Mouse (Mus musculus): ENCODE results near the gene Msmp. TPM values are rescaled to one million over a fixed set of nuclear protein-coding genes. Genes with fewer than 3 reads are reported as not detected.

The Msmp gene
- polyA plus RNA-seq, 1 experiment from 2014 or later = not detected

DNA sequence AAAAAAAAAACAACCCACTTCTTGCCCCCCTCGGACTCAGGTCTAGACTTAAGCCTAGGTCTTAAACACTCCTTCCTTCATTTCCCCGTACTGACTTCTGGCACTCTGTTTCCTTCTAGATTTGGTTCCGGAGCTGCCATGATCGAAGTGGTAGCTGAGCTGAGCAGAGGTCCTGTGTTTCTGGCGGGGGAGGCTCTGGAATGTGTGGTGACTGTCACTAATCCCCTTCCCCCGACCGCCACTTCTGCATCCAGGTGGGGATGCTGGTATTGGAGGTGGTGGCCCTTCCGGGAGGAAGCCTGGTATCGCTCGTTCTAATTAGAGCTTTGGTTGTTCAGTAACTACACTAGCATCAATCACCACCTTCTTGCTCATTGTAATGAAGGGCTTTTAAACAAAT lies 5.0 kb downstream of the Msmp start:
- H3K4me2 ChIP-seq (ENCODE audit: low read length) = peak overlapping the region; percentile 95
- H3K4me3 ChIP-seq (ENCODE audit: control insufficient read depth in 1 of 2, insufficient read depth in 1 of 2, low read depth in 1 of 2, low read length in 2 of 2) = peak overlapping the region; percentile 86 to 88
- peak overlapping the region; percentile 78 to 91; a peak in 3 of 4 replicates for H3K27ac ChIP-seq (replicated peaks in 1 of 2; ENCODE audit: control insufficient read depth in 1 of 2, insufficient read depth in 1 of 2, low read depth in 2 of 2, low read length in 2 of 2)
- H3K9ac ChIP-seq (ENCODE audit: low read length) = peak overlapping the region; percentile 80
- ATAC-seq (ENCODE audit: insufficient number of reproducible peaks, insufficient read depth, low FRiP score, low read depth) = no peak
- H3K36me3 ChIP-seq (ENCODE audit: control insufficient read depth, insufficient read depth, low read length) = peaks cover 54% of the 10 kb centered on the region
- H3K4me1 ChIP-seq (ENCODE audit: control insufficient read depth in 2 of 2, insufficient read depth in 2 of 2, low read length in 2 of 2) = peaks cover 14 to 30% of the 10 kb centered on the region in 2 experiments
- no peaks in the 10 kb centered on the region for H3K9me3 ChIP-seq (ENCODE audit: control insufficient read depth, low read length)
- 4% methylated on average over 10 of the region's 10 CpGs for WGBS
- H3K27me3 ChIP-seq (ENCODE audit: control insufficient read depth, insufficient read depth, low read length) = no peaks in the 10 kb centered on the region

DNA sequence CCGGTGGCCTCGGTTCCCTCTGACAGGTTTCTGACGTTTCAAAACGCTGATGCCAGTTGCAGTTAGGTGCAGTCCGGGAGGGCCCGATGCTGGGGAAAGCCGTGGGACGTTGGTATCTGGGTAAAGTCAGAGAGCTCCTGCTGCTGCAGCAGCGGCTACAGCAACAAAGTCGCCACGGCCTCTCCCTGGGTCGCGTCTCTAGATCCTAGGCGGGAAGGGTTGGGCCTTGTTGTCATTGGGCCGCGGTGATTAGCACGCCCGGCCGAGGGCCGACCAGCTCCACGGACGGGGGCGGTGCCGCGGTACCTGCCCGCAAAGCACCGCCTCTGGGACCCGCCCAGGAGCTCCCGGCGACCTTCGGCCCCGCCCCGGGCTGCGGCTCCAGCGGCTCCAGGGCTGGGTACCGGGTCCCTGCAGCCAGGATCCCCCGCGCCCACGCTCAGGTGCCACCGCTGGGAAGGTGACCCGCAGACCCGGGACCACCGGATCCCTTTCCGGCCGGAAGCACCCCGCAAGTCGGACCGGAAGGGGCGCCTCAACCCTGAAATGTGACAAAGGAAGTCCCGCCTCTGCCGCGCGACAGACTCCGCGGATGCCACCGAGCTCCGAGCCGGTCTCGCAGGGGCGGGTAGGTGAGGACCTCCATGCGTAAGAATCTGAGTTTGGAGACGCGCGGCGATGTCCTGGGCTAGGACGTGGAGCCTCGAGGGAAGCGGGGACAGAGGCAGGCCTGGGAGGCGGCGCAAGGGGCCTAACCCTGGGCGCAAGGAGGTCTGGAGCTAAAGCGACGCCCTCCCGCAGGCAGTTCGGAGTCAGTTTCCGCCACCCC lies 5.7 kb downstream of the Msmp start, which contains the start of the genes Rgp1 and Gba2:
Rgp1 (plus strand) TSS at position 340 of the 829 bp plus-strand sequence.
Gba2 (minus strand) TSS at position 498 of the 829 bp plus-strand sequence.
- H3K4me2 ChIP-seq (ENCODE audit: low read length) = peak within 1 kb of the TSS; percentile 95
- H3K9ac ChIP-seq (ENCODE audit: low read length) = peak within 1 kb of the TSS; percentile 80
- H3K27me3 ChIP-seq (ENCODE audit: control insufficient read depth, insufficient read depth, low read length) = no peaks in the 10 kb centered on the region
- H3K4me1 ChIP-seq (ENCODE audit: control insufficient read depth in 2 of 2, insufficient read depth in 2 of 2, low read length in 2 of 2) = peaks cover 14 to 30% of the 10 kb centered on the region in 2 experiments
- peak within 1 kb of the TSS; percentile 78 to 91 for H3K27ac ChIP-seq (replicated peaks in 1 of 2; ENCODE audit: control insufficient read depth in 1 of 2, insufficient read depth in 1 of 2, low read depth in 2 of 2, low read length in 2 of 2)
- peak; percentile 93 for ATAC-seq (ENCODE audit: insufficient number of reproducible peaks, insufficient read depth, low FRiP score, low read depth)
- H3K9me3 ChIP-seq (ENCODE audit: control insufficient read depth, low read length) = no peaks in the 10 kb centered on the region
- under 1% methylated on average over 75 of the region's 76 CpGs for WGBS
- H3K4me3 ChIP-seq (ENCODE audit: control insufficient read depth in 1 of 2, insufficient read depth in 1 of 2, low read depth in 1 of 2, low read length in 2 of 2) = peak within 1 kb of the TSS; percentile 86 to 88
- peaks cover 55% of the 10 kb centered on the region for H3K36me3 ChIP-seq (ENCODE audit: control insufficient read depth, insufficient read depth, low read length)

DNA sequence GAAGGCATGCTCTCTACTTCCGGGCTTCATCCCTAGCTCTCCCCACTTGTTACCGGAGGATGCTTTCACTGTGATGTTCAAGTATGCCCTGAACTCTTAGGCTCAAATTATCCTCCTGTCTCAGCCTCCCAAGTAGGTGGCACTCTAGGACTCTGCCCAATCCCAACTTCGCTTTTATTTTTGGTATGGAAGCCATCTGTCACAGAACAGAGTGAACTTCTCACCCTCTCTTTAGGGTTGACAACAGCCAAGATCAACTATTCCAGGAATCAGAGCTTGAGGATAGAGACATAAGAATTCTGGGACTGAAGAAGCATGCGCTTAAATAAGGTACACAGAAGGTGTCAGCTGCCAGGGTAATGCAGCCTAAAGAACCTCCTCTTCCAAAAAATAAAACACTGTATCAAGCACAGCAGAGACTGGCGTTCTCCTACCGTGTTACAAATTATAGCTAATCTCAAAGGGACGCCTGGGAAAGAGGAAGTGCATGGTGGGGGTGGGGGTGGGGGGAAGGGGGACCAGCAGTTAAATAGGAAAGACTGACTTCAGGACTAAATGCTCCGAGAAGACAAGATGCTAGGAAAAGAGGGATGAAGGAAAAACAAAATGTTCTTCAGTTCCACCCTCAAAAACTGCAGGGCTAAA lies 6.9 kb downstream of the Msmp start:
- H3K4me3 ChIP-seq (ENCODE audit: control insufficient read depth in 1 of 2, insufficient read depth in 1 of 2, low read depth in 1 of 2, low read length in 2 of 2) = peak overlapping the region; percentile 86 to 88
- ATAC-seq (ENCODE audit: insufficient number of reproducible peaks, insufficient read depth, low FRiP score, low read depth) = no peak
- no peaks in the 10 kb centered on the region for H3K9me3 ChIP-seq (ENCODE audit: control insufficient read depth, low read length)
- H3K27ac ChIP-seq (replicated peaks in 1 of 2; ENCODE audit: control insufficient read depth in 1 of 2, insufficient read depth in 1 of 2, low read depth in 2 of 2, low read length in 2 of 2) = no peak overlapping the region
- WGBS = 30% methylated on average over 8 of the region's 8 CpGs
- H3K4me2 ChIP-seq (ENCODE audit: low read length) = peak overlapping the region; percentile 95
- no peaks in the 10 kb centered on the region for H3K27me3 ChIP-seq (ENCODE audit: control insufficient read depth, insufficient read depth, low read length)
- H3K9ac ChIP-seq (ENCODE audit: low read length) = peak overlapping the region; percentile 80
- peaks cover 55% of the 10 kb centered on the region for H3K36me3 ChIP-seq (ENCODE audit: control insufficient read depth, insufficient read depth, low read length)
- peaks cover 14 to 30% of the 10 kb centered on the region in 2 experiments for H3K4me1 ChIP-seq (ENCODE audit: control insufficient read depth in 2 of 2, insufficient read depth in 2 of 2, low read length in 2 of 2)

DNA sequence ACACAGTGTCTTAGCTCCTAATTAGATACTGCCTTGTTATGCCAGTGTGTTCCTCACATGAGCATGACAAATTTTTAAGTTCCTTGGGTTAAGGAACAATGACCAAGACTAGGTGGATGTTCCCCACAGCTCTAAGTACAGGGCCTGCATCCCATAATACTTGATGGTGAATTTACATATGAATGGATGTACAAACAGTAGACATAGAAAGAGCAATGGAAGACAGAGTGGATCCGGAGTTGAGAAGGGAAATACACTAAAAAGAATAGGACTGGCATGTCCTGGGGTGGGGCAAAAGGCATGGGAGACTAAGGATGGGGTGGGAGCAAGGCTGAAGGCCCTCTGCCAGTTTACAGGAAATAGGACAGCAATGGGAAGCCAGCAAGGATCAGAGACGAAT lies 8.9 kb downstream of the Msmp start:
- WGBS = 54% methylated on average over 2 of the region's 2 CpGs
- no peak overlapping the region for H3K27ac ChIP-seq (replicated peaks in 1 of 2; ENCODE audit: control insufficient read depth in 1 of 2, insufficient read depth in 1 of 2, low read depth in 2 of 2, low read length in 2 of 2)
- H3K4me3 ChIP-seq (ENCODE audit: control insufficient read depth in 1 of 2, insufficient read depth in 1 of 2, low read depth in 1 of 2, low read length in 2 of 2) = no peak overlapping the region
- H3K9me3 ChIP-seq (ENCODE audit: control insufficient read depth, low read length) = no peaks in the 10 kb centered on the region
- no peak overlapping the region for H3K9ac ChIP-seq (ENCODE audit: low read length)
- no peaks in the 10 kb centered on the region for H3K27me3 ChIP-seq (ENCODE audit: control insufficient read depth, insufficient read depth, low read length)
- no peak for ATAC-seq (ENCODE audit: insufficient number of reproducible peaks, insufficient read depth, low FRiP score, low read depth)
- peaks cover 14 to 30% of the 10 kb centered on the region in 2 experiments for H3K4me1 ChIP-seq (ENCODE audit: control insufficient read depth in 2 of 2, insufficient read depth in 2 of 2, low read length in 2 of 2)
- H3K36me3 ChIP-seq (ENCODE audit: control insufficient read depth, insufficient read depth, low read length) = peaks cover 55% of the 10 kb centered on the region
- H3K4me2 ChIP-seq (ENCODE audit: low read length) = no peak overlapping the region

- H3K36me3 ChIP-seq (ENCODE audit: control insufficient read depth, insufficient read depth, low read length) = peaks cover 69% of the 10 kb centered on the region
Observed at GRCm38 (mm10) chr4:43573561-43573960, 10.7 kb downstream of the Msmp start.

DNA sequence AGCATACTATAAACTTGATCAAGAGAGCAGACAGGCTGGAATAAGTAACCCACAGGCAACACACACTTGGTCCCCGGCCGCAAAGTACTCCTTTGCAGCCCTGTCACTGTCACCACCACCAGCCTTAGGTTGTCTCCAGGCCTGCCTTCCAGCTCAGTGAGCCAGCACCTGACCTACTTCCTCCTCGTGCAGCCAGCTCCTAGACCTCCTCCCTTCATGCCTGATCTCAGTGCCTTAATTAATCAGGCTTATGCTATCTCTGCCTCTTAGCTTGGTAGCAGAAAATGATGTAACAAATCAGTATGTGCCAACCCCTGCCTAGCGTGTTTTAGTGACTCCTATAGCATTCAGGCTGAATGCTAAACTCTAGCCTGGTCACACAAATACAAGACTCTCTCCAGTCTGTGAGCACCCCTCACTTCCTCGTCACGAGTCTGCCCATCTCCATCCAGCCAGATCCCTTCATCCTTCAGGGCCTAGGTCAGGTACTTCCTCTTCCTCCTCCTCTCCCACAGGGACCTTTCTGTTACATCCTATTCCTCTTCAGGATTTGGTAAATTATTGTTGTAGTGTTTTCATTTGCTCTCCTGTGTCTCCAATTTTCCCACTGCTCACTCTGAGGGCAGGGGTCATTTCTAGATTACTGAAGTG lies 12.8 kb downstream of the Msmp start:
- H3K36me3 ChIP-seq (ENCODE audit: control insufficient read depth, insufficient read depth, low read length) = peaks cover 87% of the 10 kb centered on the region
- no peak overlapping the region for H3K9ac ChIP-seq (ENCODE audit: low read length)
- peaks cover 2 to 9% of the 10 kb centered on the region in 2 experiments for H3K4me1 ChIP-seq (ENCODE audit: control insufficient read depth in 2 of 2, insufficient read depth in 2 of 2, low read length in 2 of 2)
- no peak overlapping the region for H3K4me3 ChIP-seq (ENCODE audit: control insufficient read depth in 1 of 2, insufficient read depth in 1 of 2, low read depth in 1 of 2, low read length in 2 of 2)
- H3K27ac ChIP-seq (replicated peaks in 1 of 2; ENCODE audit: control insufficient read depth in 1 of 2, insufficient read depth in 1 of 2, low read depth in 2 of 2, low read length in 2 of 2) = no peak overlapping the region
- H3K9me3 ChIP-seq (ENCODE audit: control insufficient read depth, low read length) = no peaks in the 10 kb centered on the region
- no peak for ATAC-seq (ENCODE audit: insufficient number of reproducible peaks, insufficient read depth, low FRiP score, low read depth)
- 81% methylated on average over 6 of the region's 6 CpGs for WGBS
- H3K27me3 ChIP-seq (ENCODE audit: control insufficient read depth, insufficient read depth, low read length) = no peaks in the 10 kb centered on the region
- no peak overlapping the region for H3K4me2 ChIP-seq (ENCODE audit: low read length)

More at GRCm38 (mm10) chr4:43573561-43573960, 10.7 kb downstream of the Msmp start:
- WGBS = 78% methylated on average over 4 of the region's 4 CpGs
- ATAC-seq (ENCODE audit: insufficient number of reproducible peaks, insufficient read depth, low FRiP score, low read depth) = no peak
- Histone ChIP-seq H3K4me1 (ENCODE audit: control insufficient read depth in 2 of 2, insufficient read depth in 2 of 2, low read length in 2 of 2) (peaks cover 12 to 24% of the 10 kb centered on the region in 2 experiments), H3K27ac (replicated peaks in 1 of 2; ENCODE audit: control insufficient read depth in 1 of 2, insufficient read depth in 1 of 2, low read depth in 2 of 2, low read length in 2 of 2) (no peak overlapping the region), H3K27me3 (ENCODE audit: control insufficient read depth, insufficient read depth, low read length) (no peaks in the 10 kb centered on the region), H3K4me2 (ENCODE audit: low read length) (no peak overlapping the region), H3K9me3 (ENCODE audit: control insufficient read depth, low read length) (no peaks in the 10 kb centered on the region), H3K4me3 (ENCODE audit: control insufficient read depth in 1 of 2, insufficient read depth in 1 of 2, low read depth in 1 of 2, low read length in 2 of 2) (no peak overlapping the region), H3K9ac (ENCODE audit: low read length) (no peak overlapping the region)

GRCm38 (mm10) chr4:43567140-43567539 lies 17.2 kb downstream of the Msmp start:
- H3K9me3 ChIP-seq (ENCODE audit: control insufficient read depth, low read length) = no peaks in the 10 kb centered on the region
- WGBS = 86% methylated on average over 9 of the region's 9 CpGs
- ATAC-seq (ENCODE audit: insufficient number of reproducible peaks, insufficient read depth, low FRiP score, low read depth) = no peak
- H3K36me3 ChIP-seq (ENCODE audit: control insufficient read depth, insufficient read depth, low read length) = peaks cover 84% of the 10 kb centered on the region
- no peaks in the 10 kb centered on the region for H3K27me3 ChIP-seq (ENCODE audit: control insufficient read depth, insufficient read depth, low read length)
- H3K4me2 ChIP-seq (ENCODE audit: low read length) = no peak overlapping the region
- no peak overlapping the region for H3K4me3 ChIP-seq (ENCODE audit: control insufficient read depth in 1 of 2, insufficient read depth in 1 of 2, low read depth in 1 of 2, low read length in 2 of 2)
- no peak overlapping the region for H3K9ac ChIP-seq (ENCODE audit: low read length)
- H3K27ac ChIP-seq (replicated peaks in 1 of 2; ENCODE audit: control insufficient read depth in 1 of 2, insufficient read depth in 1 of 2, low read depth in 2 of 2, low read length in 2 of 2) = no peak overlapping the region
- peaks cover 8 to 13% of the 10 kb centered on the region in 2 experiments for H3K4me1 ChIP-seq (ENCODE audit: control insufficient read depth in 2 of 2, insufficient read depth in 2 of 2, low read length in 2 of 2)

All from heart, embryonic 14.5 days (tissue).